Mouse (Mus musculus) intestine, embryonic 14.5 days (tissue): ENCODE measurements at regions not wholly inside any gene's neighbourhood (a gene's known extent, or its start where the extent isn't known, plus 50 kb on each side); places are given as distances from the start of the nearest gene placed in this dataset.

Experiments
- ATAC-seq: fragments of 200-750 bp; cut with Nextera tagmentation; replicated peaks from 2 replicates; pipeline ENCODE4 v1.8.0; 2017; ENCODE audit warnings: low read depth, moderate number of reproducible peaks, moderate TSS enrichment, moderate library complexity; ENCODE audit not compliant: low FRiP score, low TSS enrichment
- DNase-seq: peaks from one replicate; pipeline ENCODE4 v3.0.0-alpha.2; 2018; ENCODE audit warnings: low spot score
- H3K27ac ChIP-seq: fragments of 300-500 bp; sonication (generic); 2 replicates; pipeline ENCODE4 v1.5.1; 2014; ENCODE audit warnings: low read depth, mild to moderate bottlenecking, control low read depth
- H3K27me3 ChIP-seq: fragments of 300-500 bp; sonication (generic); replicated peaks from 2 replicates; pipeline ENCODE4 v1.6.1; 2014; ENCODE audit warnings: low read length, control low read depth; ENCODE audit not compliant: control insufficient read depth, insufficient read depth
- H3K36me3 ChIP-seq: fragments of 300-500 bp; sonication (generic); 2 replicates; pipeline ENCODE4 v1.6.1; 2014; ENCODE audit warnings: low read length, control low read depth; ENCODE audit not compliant: control insufficient read depth, insufficient read depth
- H3K4me1 ChIP-seq: fragments of 300-500 bp; sonication (generic); replicated peaks from 2 replicates; pipeline ENCODE4 v1.6.1; 2014; ENCODE audit warnings: low read length, control low read depth, mixed read lengths; ENCODE audit not compliant: control insufficient read depth, insufficient read depth
- H3K4me2 ChIP-seq: fragments of 300-500 bp; sonication (generic); 2 replicates; pipeline ENCODE4 v1.6.1; 2014; ENCODE audit warnings: low read length
- H3K4me3 ChIP-seq: fragments of 300-500 bp; sonication (generic); 2 replicates; pipeline ENCODE4 v1.5.1; 2014; ENCODE audit warnings: low read depth, low read length, control low read depth, mixed read lengths
- H3K9ac ChIP-seq: fragments of 300-500 bp; sonication (generic); 2 replicates; pipeline ENCODE4 v1.6.1; 2014; ENCODE audit warnings: mild to moderate bottlenecking, low read length
- H3K9me3 ChIP-seq: fragments of 300-500 bp; sonication (generic); 2 replicates; pipeline ENCODE4 v1.6.1; 2016; ENCODE audit warnings: low read length, control low read depth; ENCODE audit not compliant: control insufficient read depth
- WGBS: fragments of 180-500 bp; shearing (Covaris S2); extraction: QIAGEN DNeasy Blood & Tissue Kit; methylation state at CpG from one replicate; pipeline ENCODE4 v1.1.7; 2014; 5-methylcytosine and 5-hydroxymethylcytosine counted together

GRCm38 (mm10) chr1:4608824-4609223, 198.9 kb upstream of the Gm37988 start:
- Histone ChIP-seq H3K9me3 (no peaks in the 10 kb centered on the region), H3K4me2 (no peak overlapping the region), H3K4me1 (no peaks in the 10 kb centered on the region), H3K4me3 (no peak overlapping the region), H3K36me3 (no peaks in the 10 kb centered on the region), H3K27ac (no peak overlapping the region), H3K27me3 (no peaks in the 10 kb centered on the region), H3K9ac (no peak overlapping the region)
- WGBS: 65% methylated on average over 2 of the region's 2 CpGs
- DNase-seq: no peak
- ATAC-seq: no peak

- Histone ChIP-seq H3K4me3 (no peak overlapping the region), H3K4me2 (no peak overlapping the region), H3K27me3 (no peaks in the 10 kb centered on the region), H3K9ac (no peak overlapping the region), H3K27ac (no peak overlapping the region), H3K9me3 (no peaks in the 10 kb centered on the region), H3K4me1 (no peaks in the 10 kb centered on the region), H3K36me3 (no peaks in the 10 kb centered on the region)
- no peak for DNase-seq
- WGBS: 29% methylated on average over 4 of the region's 4 CpGs
- ATAC-seq: no peak
These were observed 194.4 kb upstream of the Gm37988 start for GRCm38 (mm10) chr1:4613305-4613704.

- Histone ChIP-seq H3K27me3 (no peaks in the 10 kb centered on the region), H3K36me3 (no peaks in the 10 kb centered on the region), H3K27ac (no peak overlapping the region), H3K9ac (no peak overlapping the region), H3K9me3 (no peaks in the 10 kb centered on the region), H3K4me2 (no peak overlapping the region), H3K4me1 (no peaks in the 10 kb centered on the region), H3K4me3 (no peak overlapping the region)
- DNase-seq (no peak), ATAC-seq (no peak)
- WGBS: 100% methylated on average over 1 of the region's 1 CpGs
These were observed 192.4 kb upstream of the Gm37988 start for GRCm38 (mm10) chr1:4615286-4615685.

GRCm38 (mm10) chr1:4617479-4617878, 190.2 kb upstream of the Gm37988 start:
- Histone ChIP-seq H3K4me2 (no peak overlapping the region), H3K4me3 (no peak overlapping the region), H3K36me3 (no peaks in the 10 kb centered on the region), H3K4me1 (no peaks in the 10 kb centered on the region), H3K27me3 (no peaks in the 10 kb centered on the region), H3K9ac (no peak overlapping the region), H3K9me3 (no peaks in the 10 kb centered on the region), H3K27ac (no peak overlapping the region)
- 63% methylated on average over 10 of the region's 10 CpGs for WGBS
- DNase-seq (no peak), ATAC-seq (no peak)

- WGBS: 45% methylated on average over 5 of the region's 5 CpGs
- Histone ChIP-seq H3K27ac (no peak overlapping the region), H3K4me2 (no peak overlapping the region), H3K36me3 (no peaks in the 10 kb centered on the region), H3K4me3 (no peak overlapping the region), H3K27me3 (no peaks in the 10 kb centered on the region), H3K9ac (no peak overlapping the region), H3K9me3 (no peaks in the 10 kb centered on the region), H3K4me1 (no peaks in the 10 kb centered on the region)
- no peak for DNase-seq
- ATAC-seq: no peak
These were observed 185.3 kb upstream of the Gm37988 start for GRCm38 (mm10) chr1:4622408-4622807.

GRCm38 (mm10) chr1:4623268-4623667, 184.4 kb upstream of the Gm37988 start:
- H3K27ac ChIP-seq: no peak overlapping the region
- DNase-seq: no peak
- no peak overlapping the region for H3K4me2 ChIP-seq
- no peaks in the 10 kb centered on the region for H3K27me3 ChIP-seq
- WGBS: 45% methylated on average over 2 of the region's 2 CpGs
- no peaks in the 10 kb centered on the region for H3K36me3 ChIP-seq
- H3K9me3 ChIP-seq: no peaks in the 10 kb centered on the region
- H3K9ac ChIP-seq: no peak overlapping the region
- no peaks in the 10 kb centered on the region for H3K4me1 ChIP-seq
- no peak overlapping the region for H3K4me3 ChIP-seq
- no peak for ATAC-seq

GRCm38 (mm10) chr1:4653937-4654336, 153.8 kb upstream of the Gm37988 start:
- H3K36me3 ChIP-seq: no peaks in the 10 kb centered on the region
- no peak overlapping the region for H3K4me2 ChIP-seq
- ATAC-seq (no peak), DNase-seq (no peak)
- no peaks in the 10 kb centered on the region for H3K4me1 ChIP-seq
- no peak overlapping the region for H3K27ac ChIP-seq
- H3K4me3 ChIP-seq: no peak overlapping the region
- no peaks in the 10 kb centered on the region for H3K9me3 ChIP-seq
- no peaks in the 10 kb centered on the region for H3K27me3 ChIP-seq
- no peak overlapping the region for H3K9ac ChIP-seq
- 34% methylated on average over 7 of the region's 7 CpGs for WGBS

- Histone ChIP-seq H3K9me3 (no peaks in the 10 kb centered on the region), H3K27ac (no peak overlapping the region), H3K27me3 (no peaks in the 10 kb centered on the region), H3K4me2 (no peak overlapping the region), H3K4me3 (no peak overlapping the region), H3K36me3 (no peaks in the 10 kb centered on the region), H3K4me1 (no peaks in the 10 kb centered on the region), H3K9ac (no peak overlapping the region)
- no peak for ATAC-seq
- no peak for DNase-seq
These were observed 152.4 kb upstream of the Gm37988 start for GRCm38 (mm10) chr1:4655252-4655651.

GRCm38 (mm10) chr1:4656883-4657282, 150.8 kb upstream of the Gm37988 start:
- no peaks in the 10 kb centered on the region for H3K27me3 ChIP-seq
- DNase-seq: no peak
- H3K4me1 ChIP-seq: no peaks in the 10 kb centered on the region
- no peak overlapping the region for H3K4me2 ChIP-seq
- H3K9me3 ChIP-seq: no peaks in the 10 kb centered on the region
- no peak for ATAC-seq
- no peak overlapping the region for H3K9ac ChIP-seq
- H3K4me3 ChIP-seq: no peak overlapping the region
- no peaks in the 10 kb centered on the region for H3K36me3 ChIP-seq
- WGBS: 48% methylated on average over 5 of the region's 5 CpGs
- H3K27ac ChIP-seq: no peak overlapping the region
